Mouse (Mus musculus): ENCODE measurements around the gene Zfyve16. TPM values are rescaled to one million over a fixed set of nuclear protein-coding genes. Genes with fewer than 3 reads are reported as not detected.

The Zfyve16 gene
- polyA plus RNA-seq, 1 experiment from 2014 or later, result 3.5 TPM

- H3K9ac ChIP-seq (ENCODE audit: low read depth, low read length), result no peak overlapping the region
- no peaks in the 10 kb centered on the region for H3K4me1 ChIP-seq (replicated peaks; ENCODE audit: control insufficient read depth, insufficient read depth, low read length)
- no peak for ATAC-seq
- no peaks in the 10 kb centered on the region for H3K27me3 ChIP-seq (replicated peaks; ENCODE audit: control insufficient read depth, insufficient read depth, low read length)
- no peaks in the 10 kb centered on the region for H3K9me3 ChIP-seq (ENCODE audit: control insufficient read depth)
- H3K36me3 ChIP-seq (ENCODE audit: control insufficient read depth, insufficient read depth), result no peaks in the 10 kb centered on the region
- WGBS, result 88% methylated on average over 7 of the region's 7 CpGs
- TF ChIP-seq CTCF (IDR thresholded peaks at IDR 0.05; ENCODE audit: low read depth), result no peak
- no peak overlapping the region for H3K4me2 ChIP-seq (replicated peaks; ENCODE audit: low read depth)
- no peak overlapping the region for H3K4me3 ChIP-seq (ENCODE audit: low read depth, low read length)
- H3K27ac ChIP-seq (ENCODE audit: low read depth, low read length), result no peak overlapping the region
Measured at GRCm38 (mm10) chr13:92446872-92447271, 83.8 kb downstream of the Zfyve16 start.

- no peak overlapping the region for H3K27ac ChIP-seq (ENCODE audit: low read depth, low read length)
- H3K27me3 ChIP-seq (replicated peaks; ENCODE audit: control insufficient read depth, insufficient read depth, low read length), result no peaks in the 10 kb centered on the region
- ATAC-seq, result no peak
- no peak overlapping the region for H3K9ac ChIP-seq (ENCODE audit: low read depth, low read length)
- no peaks in the 10 kb centered on the region for H3K36me3 ChIP-seq (ENCODE audit: control insufficient read depth, insufficient read depth)
- H3K4me3 ChIP-seq (ENCODE audit: low read depth, low read length), result no peak overlapping the region
- no peaks in the 10 kb centered on the region for H3K9me3 ChIP-seq (ENCODE audit: control insufficient read depth)
- H3K4me1 ChIP-seq (replicated peaks; ENCODE audit: control insufficient read depth, insufficient read depth, low read length), result no peaks in the 10 kb centered on the region
- TF ChIP-seq CTCF (IDR thresholded peaks at IDR 0.05; ENCODE audit: low read depth), result no peak
- 77% methylated on average over 13 of the region's 13 CpGs for WGBS
- H3K4me2 ChIP-seq (replicated peaks; ENCODE audit: low read depth), result no peak overlapping the region
Measured at GRCm38 (mm10) chr13:92440286-92440685, 90.4 kb downstream of the Zfyve16 start.

- Histone ChIP-seq H3K4me2 (replicated peaks; ENCODE audit: low read depth) (no peak overlapping the region), H3K9ac (ENCODE audit: low read depth, low read length) (no peak overlapping the region), H3K4me1 (replicated peaks; ENCODE audit: control insufficient read depth, insufficient read depth, low read length) (no peaks in the 10 kb centered on the region), H3K4me3 (ENCODE audit: low read depth, low read length) (no peak overlapping the region), H3K27me3 (replicated peaks; ENCODE audit: control insufficient read depth, insufficient read depth, low read length) (no peaks in the 10 kb centered on the region), H3K27ac (ENCODE audit: low read depth, low read length) (no peak overlapping the region), H3K36me3 (ENCODE audit: control insufficient read depth, insufficient read depth) (no peaks in the 10 kb centered on the region), H3K9me3 (ENCODE audit: control insufficient read depth) (no peaks in the 10 kb centered on the region)
- ATAC-seq, result no peak
- no peak for TF ChIP-seq CTCF (IDR thresholded peaks at IDR 0.05; ENCODE audit: low read depth)
- WGBS, result 86% methylated on average over 10 of the region's 10 CpGs
Measured at GRCm38 (mm10) chr13:92438656-92439055, 92.0 kb downstream of the Zfyve16 start.

Other genes with a start within 250 kb of the Zfyve16 start
- 0.34 and 0.73 TPM in 2 replicates for gene Gm20379, start 224.9 kb downstream of the Zfyve16 start, polyA plus RNA-seq (2015; fragmentation: Nextera tagmentation; extraction: Ambion mirVana)
- 10.2 and 11.0 TPM in 2 replicates for gene Dhfr, start 176.1 kb downstream of the Zfyve16 start, polyA plus RNA-seq (2015; fragmentation: Nextera tagmentation; extraction: Ambion mirVana)
- 8.0 and 9.5 TPM in 2 replicates for gene Msh3, start 175.9 kb downstream of the Zfyve16 start, polyA plus RNA-seq (2015; fragmentation: Nextera tagmentation; extraction: Ambion mirVana)
- 0.08 and 0.09 TPM in 2 replicates for gene Ankrd34b, start 105.0 kb downstream of the Zfyve16 start, polyA plus RNA-seq (2015; fragmentation: Nextera tagmentation; extraction: Ambion mirVana)
- gene Fam151b, start 46.9 kb downstream of the Zfyve16 start, polyA plus RNA-seq (2015; fragmentation: Nextera tagmentation; extraction: Ambion mirVana), result 0.29 and 0.46 TPM in 2 replicates
- gene Spz1, start 45.3 kb upstream of the Zfyve16 start, polyA plus RNA-seq (2015; fragmentation: Nextera tagmentation; extraction: Ambion mirVana), result not detected in 2 replicates
- 10.8 and 11.8 TPM in 2 replicates for gene Serinc5, start 80.2 kb upstream of the Zfyve16 start, polyA plus RNA-seq (2015; fragmentation: Nextera tagmentation; extraction: Ambion mirVana)